Mouse (Mus musculus) myocyte (in vitro differentiated cells): ENCODE data around the gene Syt8. TPM values are rescaled to one million over a fixed set of nuclear protein-coding genes. Genes with fewer than 3 reads are reported as not detected.

Experiments
- H3K27me3 ChIP-seq: one replicate; pipeline ENCODE4 v1.6.1; 2011; ENCODE audit not compliant: control insufficient read depth, insufficient read depth, insufficient read length
- H3K36me3 ChIP-seq: one replicate; pipeline ENCODE4 v1.6.1; 2011; ENCODE audit not compliant: control insufficient read depth, insufficient read depth
- H3K4me2 ChIP-seq: one replicate; pipeline ENCODE4 v1.6.1; 2011; ENCODE audit warnings: low read depth, control low read depth
- H3K4me3 ChIP-seq: one replicate; pipeline ENCODE4 v1.5.1; 2011; ENCODE audit warnings: mild to moderate bottlenecking, control low read depth, moderate library complexity
- H3K79me2 ChIP-seq: one replicate; pipeline ENCODE4 v1.6.1; 2011; ENCODE audit not compliant: control insufficient read depth, insufficient read depth
- H3ac ChIP-seq: one replicate; pipeline ENCODE4 v1.6.1; 2011; ENCODE audit not compliant: control insufficient read depth, insufficient read length
- CEBPB ChIP-seq: IDR thresholded peaks from 2 replicates; pipeline ENCODE4 v1.6.1; 2011; ENCODE audit warnings: mild to moderate bottlenecking, moderate library complexity; ENCODE audit not compliant: poor library complexity, insufficient read depth, severe bottlenecking
- E2F4 ChIP-seq: IDR thresholded peaks from one replicate; pipeline ENCODE4 v1.6.1; 2011; ENCODE audit warnings: mild to moderate bottlenecking, control low read depth, moderate library complexity; ENCODE audit not compliant: insufficient read depth
- MAX ChIP-seq: IDR thresholded peaks from one replicate; pipeline ENCODE4 v1.6.1; 2011; ENCODE audit warnings: low read depth, mild to moderate bottlenecking, control low read depth
- MYOD1 ChIP-seq, 3 experiments: IDR thresholded peaks; one replicate each; pipeline ENCODE4 v1.6.1; 2011; ENCODE audit warnings: control low read depth in 2 of 3, low read depth in 2 of 3, mild to moderate bottlenecking in 2 of 3, moderate library complexity in 1 of 3; ENCODE audit not compliant: insufficient read length in 2 of 3, control insufficient read depth in 1 of 3
- MYOG ChIP-seq, 3 experiments: IDR thresholded peaks; one replicate each; pipeline ENCODE4 v1.6.1; 2011; ENCODE audit warnings: control low read depth in 2 of 3, low read depth in 2 of 3, mild to moderate bottlenecking in 2 of 3; ENCODE audit not compliant: insufficient read length in 2 of 3, control insufficient read depth in 1 of 3, insufficient read depth in 1 of 3
- POLR2A ChIP-seq: IDR thresholded peaks from one replicate; pipeline ENCODE4 v1.6.1; 2011; ENCODE audit warnings: low read depth, mild to moderate bottlenecking, control low read depth, moderate library complexity; ENCODE audit not compliant: insufficient read length
- POLR2AphosphoS2 ChIP-seq: IDR thresholded peaks from one replicate; pipeline ENCODE4 v1.6.1; 2011; ENCODE audit warnings: low read depth, control low read depth; ENCODE audit not compliant: insufficient read length
- REST ChIP-seq: IDR thresholded peaks from one replicate; pipeline ENCODE4 v1.6.1; 2011; ENCODE audit warnings: mild to moderate bottlenecking, control low read depth, moderate library complexity; ENCODE audit not compliant: insufficient read depth, insufficient read length
- SRF ChIP-seq: IDR thresholded peaks from one replicate; pipeline ENCODE4 v1.6.1; 2011; ENCODE audit warnings: low read depth; ENCODE audit not compliant: control insufficient read depth, insufficient read length
- TCF12 ChIP-seq: IDR thresholded peaks from one replicate; pipeline ENCODE4 v1.6.1; 2011; ENCODE audit warnings: mild to moderate bottlenecking, control low read depth; ENCODE audit not compliant: poor library complexity, insufficient read depth, severe bottlenecking
- TCF3 ChIP-seq: IDR thresholded peaks from one replicate; pipeline ENCODE4 v1.6.1; 2011; ENCODE audit warnings: low read depth, control low read depth; ENCODE audit not compliant: insufficient read length
- USF1 ChIP-seq: IDR thresholded peaks from one replicate; pipeline ENCODE4 v1.6.1; 2011; ENCODE audit warnings: low read depth, mild to moderate bottlenecking, control low read depth, moderate library complexity
- polyA plus RNA-seq: library from polyadenylated mRNA; unstranded; fragments of >200 nt; fragmentation: generic; extraction: Trizol; gene quantifications from one replicate; pipeline ENCODE4 v1.2.1, GENCODE M21; 2012; ENCODE audit warnings: missing spikeins

Syt8 gene
- polyA plus RNA-seq, 1 experiment: 14.5 TPM

DNA sequence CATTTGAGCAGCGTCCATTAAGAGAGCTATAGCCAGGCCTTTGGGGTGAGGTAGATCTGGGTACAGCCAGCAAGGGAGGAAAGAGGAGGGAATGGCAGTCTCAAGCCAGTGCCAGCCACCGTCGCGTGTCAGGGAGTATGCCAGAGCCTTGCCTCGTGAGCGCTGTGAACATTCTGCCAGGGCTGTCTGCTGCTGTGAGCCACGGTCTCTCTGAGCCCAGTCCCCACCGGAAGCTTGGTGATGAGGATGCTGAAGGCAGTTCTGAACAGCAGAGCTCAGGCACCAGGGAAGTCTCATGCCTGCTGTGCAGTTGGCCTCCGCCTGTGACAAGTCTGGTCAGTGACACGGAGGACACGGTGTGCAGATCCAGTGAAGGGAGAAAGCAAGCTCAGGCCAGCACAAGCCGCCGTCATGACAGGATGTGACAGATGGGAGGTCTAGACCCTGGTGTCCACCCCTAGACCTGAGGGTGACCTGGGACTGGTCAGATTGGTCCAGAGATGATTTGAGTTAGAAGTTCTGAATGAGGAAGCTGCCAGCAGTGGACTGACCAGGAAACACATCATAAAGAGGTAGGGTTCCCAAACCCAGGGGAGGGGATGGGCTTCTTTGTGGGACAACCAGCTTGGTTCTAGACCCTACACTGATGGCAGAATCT is 42.3 kb downstream of the Syt8 start:
- Histone ChIP-seq H3K79me2 (peaks cover 92% of the 10 kb centered on the region), H3K36me3 (peaks cover 4% of the 10 kb centered on the region), H3K4me2 (peak overlapping the region; percentile 94), H3K27me3 (no peaks in the 10 kb centered on the region), H3ac (peak overlapping the region; percentile 13), H3K4me3 (peak overlapping the region; percentile 86)
- no peak for TF ChIP-seq MYOG (IDR thresholded peaks at IDR 0.05; ENCODE audit: control insufficient read depth in 1 of 3, insufficient read depth in 1 of 3, insufficient read length in 2 of 3, low read depth in 2 of 3)
- TF ChIP-seq POLR2A: peak; percentile 65
- TF ChIP-seq MAX: no peak
- no peak for TF ChIP-seq POLR2AphosphoS2
- TF ChIP-seq E2F4: no peak
- no peak for TF ChIP-seq SRF
- TF ChIP-seq USF1: no peak
- no peak for TF ChIP-seq TCF3
- no peak for TF ChIP-seq MYOD1 (IDR thresholded peaks at IDR 0.05; ENCODE audit: control insufficient read depth in 1 of 3, insufficient read length in 2 of 3, low read depth in 2 of 3)

GRCm38 (mm10) chr7:142478001-142478400 is 43.4 kb downstream of the Syt8 start:
- no peaks in the 10 kb centered on the region for H3K27me3 ChIP-seq
- no peak for TF ChIP-seq SRF
- TF ChIP-seq MAX: no peak
- no peak for TF ChIP-seq USF1
- no peak for TF ChIP-seq POLR2AphosphoS2
- no peak for TF ChIP-seq TCF3
- TF ChIP-seq TCF12: no peak
- TF ChIP-seq MYOG (IDR thresholded peaks at IDR 0.05; ENCODE audit: control insufficient read depth in 1 of 3, insufficient read depth in 1 of 3, insufficient read length in 2 of 3, low read depth in 2 of 3): no peak
- TF ChIP-seq MYOD1 (IDR thresholded peaks at IDR 0.05; ENCODE audit: control insufficient read depth in 1 of 3, insufficient read length in 2 of 3, low read depth in 2 of 3): no peak
- no peak for TF ChIP-seq REST
- TF ChIP-seq E2F4: no peak
- TF ChIP-seq POLR2A: no peak
- TF ChIP-seq CEBPB: no peak
- no peak overlapping the region for H3ac ChIP-seq
- H3K4me3 ChIP-seq: peak overlapping the region; percentile 86
- peak overlapping the region; percentile 94 for H3K4me2 ChIP-seq
- peaks cover 4% of the 10 kb centered on the region for H3K36me3 ChIP-seq
- H3K79me2 ChIP-seq: peaks cover 90% of the 10 kb centered on the region

- peak overlapping the region; percentile 94 for H3K4me2 ChIP-seq
These were observed 43.9 kb downstream of the Syt8 start for GRCm38 (mm10) chr7:142478574-142478973.

DNA sequence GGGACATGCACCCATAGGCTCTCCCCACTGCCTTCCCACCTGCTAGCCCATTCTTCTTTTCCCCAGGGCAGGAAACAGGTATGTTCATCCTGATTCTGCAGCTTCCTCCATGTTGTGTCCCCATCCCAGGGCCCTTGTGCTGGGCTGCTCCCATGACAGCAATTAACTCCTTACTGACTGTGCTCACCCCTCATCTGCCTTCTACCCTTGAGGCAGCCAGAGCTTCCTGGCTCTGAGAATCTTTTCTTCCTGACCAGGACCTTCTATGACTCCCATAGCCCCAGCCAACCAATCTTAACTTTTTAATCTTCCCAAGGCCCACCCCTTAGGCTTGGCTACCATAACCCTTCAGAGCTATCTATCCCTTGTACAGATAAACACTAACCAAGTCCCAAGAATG is 44.7 kb downstream of the Syt8 start:
- Histone ChIP-seq H3K36me3 (peaks cover 7% of the 10 kb centered on the region), H3ac (no peak overlapping the region), H3K27me3 (no peaks in the 10 kb centered on the region), H3K4me3 (peak overlapping the region; percentile 86), H3K4me2 (peak overlapping the region; percentile 94), H3K79me2 (peaks cover 77% of the 10 kb centered on the region)
- TF ChIP-seq SRF: no peak
- no peak for TF ChIP-seq CEBPB
- peak; percentile 9 for TF ChIP-seq POLR2A

More at GRCm38 (mm10) chr7:142478574-142478973, 43.9 kb downstream of the Syt8 start:
- no peak overlapping the region for H3ac ChIP-seq
- peak overlapping the region; percentile 86 for H3K4me3 ChIP-seq
- no peaks in the 10 kb centered on the region for H3K27me3 ChIP-seq
- peaks cover 84% of the 10 kb centered on the region for H3K79me2 ChIP-seq
- TF ChIP-seq E2F4: no peak
- no peak for TF ChIP-seq TCF3
- no peak for TF ChIP-seq USF1
- no peak for TF ChIP-seq MAX
- TF ChIP-seq POLR2A: no peak
- no peak for TF ChIP-seq REST
- no peak for TF ChIP-seq CEBPB
- TF ChIP-seq POLR2AphosphoS2: no peak
- TF ChIP-seq MYOD1 (IDR thresholded peaks at IDR 0.05; ENCODE audit: control insufficient read depth in 1 of 3, insufficient read length in 2 of 3, low read depth in 2 of 3): no peak
- TF ChIP-seq SRF: no peak
- TF ChIP-seq MYOG (IDR thresholded peaks at IDR 0.05; ENCODE audit: control insufficient read depth in 1 of 3, insufficient read depth in 1 of 3, insufficient read length in 2 of 3, low read depth in 2 of 3): no peak
- TF ChIP-seq TCF12: no peak
- peaks cover 4% of the 10 kb centered on the region for H3K36me3 ChIP-seq

DNA sequence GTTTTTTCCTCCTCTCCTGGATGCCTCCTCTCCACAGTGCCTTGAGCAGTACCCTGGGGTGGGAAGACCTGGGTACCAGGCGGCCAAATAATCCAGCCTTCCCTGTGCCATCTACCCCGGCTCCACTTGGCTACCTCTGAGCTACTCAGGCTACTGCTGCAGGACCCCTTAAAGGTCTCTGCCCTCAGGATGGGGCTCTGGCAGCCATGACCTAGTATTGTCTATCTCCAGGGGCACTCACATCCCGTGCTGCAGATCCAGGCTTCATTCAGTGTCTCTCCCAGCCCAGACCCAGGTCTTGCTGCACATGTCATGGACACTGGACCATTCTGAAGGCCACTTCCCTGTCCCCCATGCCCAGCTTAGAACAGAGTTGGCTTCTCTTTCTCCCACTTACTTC is 45.2 kb downstream of the Syt8 start:
- H3K79me2 ChIP-seq: peaks cover 71% of the 10 kb centered on the region
- peak overlapping the region; percentile 94 for H3K4me2 ChIP-seq
- no peak overlapping the region for H3ac ChIP-seq
- H3K36me3 ChIP-seq: peaks cover 11% of the 10 kb centered on the region
- no peak overlapping the region for H3K4me3 ChIP-seq
- TF ChIP-seq POLR2A (no peak), MYOD1 (IDR thresholded peaks at IDR 0.05; ENCODE audit: control insufficient read depth in 1 of 3, insufficient read length in 2 of 3, low read depth in 2 of 3) (no peak), MYOG (IDR thresholded peaks at IDR 0.05; ENCODE audit: control insufficient read depth in 1 of 3, insufficient read depth in 1 of 3, insufficient read length in 2 of 3, low read depth in 2 of 3) (no peak), POLR2AphosphoS2 (peak; percentile 42)
- no peaks in the 10 kb centered on the region for H3K27me3 ChIP-seq
